Mouse (Mus musculus): ENCODE measurements around the gene Stox2. TPM values are rescaled to one million over a fixed set of nuclear protein-coding genes. Genes with fewer than 3 reads are reported as not detected.
A peak's percentile ranks its signal among the peaks of the same experiment; 100 is the strongest.

Stox2 gene
- polyA plus RNA-seq, 1 experiment from 2014 or later, result 16.4 TPM

DNA sequence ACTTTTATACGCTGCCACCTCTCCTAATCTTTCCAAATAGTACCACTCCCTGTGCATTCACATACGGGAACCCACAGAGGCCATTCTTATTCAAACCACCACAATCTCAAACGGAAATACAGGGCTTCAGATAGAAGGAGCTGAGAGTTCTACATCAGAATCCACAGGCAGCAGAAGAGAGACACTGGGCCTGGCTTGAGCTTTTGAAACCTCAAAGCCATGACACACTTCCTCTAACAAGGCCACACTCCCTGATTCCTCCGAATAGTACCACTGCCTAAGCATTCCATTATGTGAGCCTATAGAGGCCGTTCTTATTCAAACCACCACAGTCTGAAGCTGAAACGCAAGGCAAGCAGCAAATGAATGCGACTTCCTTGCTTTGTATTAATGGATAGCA lies 69.5 kb downstream of the Stox2 start:
- H3K9me3 ChIP-seq (ENCODE audit: control insufficient read depth, low read length), result no peaks in the 10 kb centered on the region
- no peak overlapping the region for H3K4me2 ChIP-seq (replicated peaks; ENCODE audit: low read depth, low read length)
- H3K4me1 ChIP-seq (ENCODE audit: control insufficient read depth, insufficient read depth, low read length), result no peaks in the 10 kb centered on the region
- H3K36me3 ChIP-seq (ENCODE audit: control insufficient read depth, insufficient read depth, low read length), result no peaks in the 10 kb centered on the region
- H3K9ac ChIP-seq (ENCODE audit: low read depth, low read length), result no peak overlapping the region
- WGBS, result 93% methylated on average over 7 of the region's 7 CpGs
- no peak overlapping the region for H3K4me3 ChIP-seq (ENCODE audit: low read length)
- H3K27me3 ChIP-seq (ENCODE audit: control insufficient read depth, insufficient read depth, low read length), result no peaks in the 10 kb centered on the region
- ATAC-seq (ENCODE audit: low FRiP score, low TSS enrichment), result no peak
- H3K27ac ChIP-seq (ENCODE audit: low read depth, low read length), result no peak overlapping the region

DNA sequence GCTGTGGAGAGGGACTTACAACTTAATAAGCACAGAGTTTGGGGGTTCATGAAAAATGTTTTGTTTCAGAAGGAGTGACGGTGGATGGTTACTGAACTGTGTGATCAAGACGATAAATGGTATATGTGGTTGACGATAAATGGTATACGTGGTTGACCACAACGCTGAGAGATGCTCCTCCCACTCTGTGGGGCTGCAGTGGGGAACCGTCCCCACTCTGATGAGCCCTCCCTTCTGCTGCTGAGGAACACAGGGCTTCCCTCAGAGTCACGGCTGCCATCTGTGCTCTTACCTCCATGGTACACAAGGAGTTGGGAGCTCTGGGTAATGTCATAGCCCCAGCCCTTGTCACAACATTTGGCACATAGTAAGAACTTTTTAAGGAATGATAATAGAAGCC lies 72.4 kb downstream of the Stox2 start:
- no peak overlapping the region for H3K27ac ChIP-seq (ENCODE audit: low read depth, low read length)
- no peak overlapping the region for H3K4me3 ChIP-seq (ENCODE audit: low read length)
- H3K9ac ChIP-seq (ENCODE audit: low read depth, low read length), result no peak overlapping the region
- ATAC-seq (ENCODE audit: low FRiP score, low TSS enrichment), result no peak
- no peaks in the 10 kb centered on the region for H3K9me3 ChIP-seq (ENCODE audit: control insufficient read depth, low read length)
- H3K36me3 ChIP-seq (ENCODE audit: control insufficient read depth, insufficient read depth, low read length), result no peaks in the 10 kb centered on the region
- no peaks in the 10 kb centered on the region for H3K27me3 ChIP-seq (ENCODE audit: control insufficient read depth, insufficient read depth, low read length)
- no peaks in the 10 kb centered on the region for H3K4me1 ChIP-seq (ENCODE audit: control insufficient read depth, insufficient read depth, low read length)
- no peak overlapping the region for H3K4me2 ChIP-seq (replicated peaks; ENCODE audit: low read depth, low read length)
- 91% methylated on average over 7 of the region's 7 CpGs for WGBS

DNA sequence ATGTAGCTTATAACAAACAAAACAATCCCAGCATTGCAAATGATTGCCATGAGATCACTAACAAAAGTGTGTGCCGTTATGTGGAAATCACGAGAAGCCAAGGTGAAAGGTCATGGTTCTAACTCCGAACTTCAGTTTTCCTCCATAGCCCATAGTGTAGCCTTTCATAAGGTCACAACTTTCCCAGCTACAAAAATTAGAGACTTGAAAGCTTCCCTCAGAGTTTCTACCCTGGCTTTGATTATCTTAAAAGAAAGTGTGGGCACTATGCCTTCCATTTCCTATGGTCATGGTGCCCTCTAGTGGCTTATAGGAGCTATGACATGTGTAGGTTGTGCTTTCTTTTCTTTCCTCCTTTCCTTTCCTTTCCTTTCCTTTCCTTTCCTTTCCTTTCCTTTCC lies 74.6 kb downstream of the Stox2 start:
- Histone ChIP-seq H3K27me3 (ENCODE audit: control insufficient read depth, insufficient read depth, low read length) (no peaks in the 10 kb centered on the region), H3K27ac (ENCODE audit: low read depth, low read length) (no peak overlapping the region), H3K4me1 (ENCODE audit: control insufficient read depth, insufficient read depth, low read length) (no peaks in the 10 kb centered on the region), H3K4me3 (ENCODE audit: low read length) (no peak overlapping the region), H3K4me2 (replicated peaks; ENCODE audit: low read depth, low read length) (no peak overlapping the region), H3K9me3 (ENCODE audit: control insufficient read depth, low read length) (no peaks in the 10 kb centered on the region), H3K36me3 (ENCODE audit: control insufficient read depth, insufficient read depth, low read length) (no peaks in the 10 kb centered on the region), H3K9ac (ENCODE audit: low read depth, low read length) (no peak overlapping the region)
- WGBS, result 59% methylated on average over 3 of the region's 3 CpGs
- ATAC-seq (ENCODE audit: low FRiP score, low TSS enrichment), result no peak

GRCm38 (mm10) chr8:47371081-47371480 lies 75.1 kb downstream of the Stox2 start:
- Histone ChIP-seq H3K9ac (ENCODE audit: low read depth, low read length) (no peak overlapping the region), H3K27me3 (ENCODE audit: control insufficient read depth, insufficient read depth, low read length) (no peaks in the 10 kb centered on the region), H3K4me2 (replicated peaks; ENCODE audit: low read depth, low read length) (no peak overlapping the region), H3K9me3 (ENCODE audit: control insufficient read depth, low read length) (no peaks in the 10 kb centered on the region), H3K4me1 (ENCODE audit: control insufficient read depth, insufficient read depth, low read length) (no peaks in the 10 kb centered on the region), H3K27ac (ENCODE audit: low read depth, low read length) (no peak overlapping the region), H3K36me3 (ENCODE audit: control insufficient read depth, insufficient read depth, low read length) (no peaks in the 10 kb centered on the region), H3K4me3 (ENCODE audit: low read length) (no peak overlapping the region)
- no peak for ATAC-seq (ENCODE audit: low FRiP score, low TSS enrichment)
- WGBS, result 89% methylated on average over 3 of the region's 3 CpGs

- peak; percentile 63; the same call in 1 of the 2 replicates for ATAC-seq (ENCODE audit: low FRiP score, low TSS enrichment)
- no peaks in the 10 kb centered on the region for H3K27me3 ChIP-seq (ENCODE audit: control insufficient read depth, insufficient read depth, low read length)
These were observed 75.6 kb downstream of the Stox2 start for GRCm38 (mm10) chr8:47370421-47371080.

DNA sequence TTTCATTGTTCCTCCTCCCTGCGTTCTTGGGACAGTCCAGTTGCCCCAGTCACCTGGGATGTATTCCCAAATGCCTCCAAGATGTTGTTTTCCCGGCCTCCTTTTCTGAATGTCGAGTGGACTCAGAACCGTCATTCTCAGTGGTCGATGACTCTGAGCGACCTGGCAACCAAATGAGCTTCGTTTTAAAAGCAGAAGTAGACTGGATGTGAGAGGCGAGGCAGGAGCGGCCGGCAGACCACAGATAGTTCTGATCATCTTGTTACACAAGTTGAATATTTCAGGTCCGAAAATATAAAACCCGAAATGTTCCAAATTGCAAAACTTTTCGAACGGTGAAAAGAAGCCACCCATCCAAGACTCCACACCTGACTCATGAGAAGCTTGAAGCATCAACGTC lies 76.2 kb downstream of the Stox2 start:
- Histone ChIP-seq H3K4me1 (ENCODE audit: control insufficient read depth, insufficient read depth, low read length) (no peaks in the 10 kb centered on the region), H3K36me3 (ENCODE audit: control insufficient read depth, insufficient read depth, low read length) (no peaks in the 10 kb centered on the region), H3K27me3 (ENCODE audit: control insufficient read depth, insufficient read depth, low read length) (no peaks in the 10 kb centered on the region), H3K4me2 (replicated peaks; ENCODE audit: low read depth, low read length) (no peak overlapping the region), H3K27ac (ENCODE audit: low read depth, low read length) (no peak overlapping the region), H3K9me3 (ENCODE audit: control insufficient read depth, low read length) (no peaks in the 10 kb centered on the region), H3K9ac (ENCODE audit: low read depth, low read length) (no peak overlapping the region), H3K4me3 (ENCODE audit: low read length) (no peak overlapping the region)
- WGBS, result 88% methylated on average over 15 of the region's 15 CpGs
- ATAC-seq (ENCODE audit: low FRiP score, low TSS enrichment), result no peak

More at GRCm38 (mm10) chr8:47370421-47371080, 75.6 kb downstream of the Stox2 start:
- no peak overlapping the region for H3K4me3 ChIP-seq (ENCODE audit: low read length)
- H3K9ac ChIP-seq (ENCODE audit: low read depth, low read length), result no peak overlapping the region
- no peaks in the 10 kb centered on the region for H3K4me1 ChIP-seq (ENCODE audit: control insufficient read depth, insufficient read depth, low read length)
- 24% methylated on average over 15 of the region's 15 CpGs for WGBS
- no peaks in the 10 kb centered on the region for H3K9me3 ChIP-seq (ENCODE audit: control insufficient read depth, low read length)
- H3K36me3 ChIP-seq (ENCODE audit: control insufficient read depth, insufficient read depth, low read length), result no peaks in the 10 kb centered on the region
- H3K4me2 ChIP-seq (replicated peaks; ENCODE audit: low read depth, low read length), result no peak overlapping the region
- no peak overlapping the region for H3K27ac ChIP-seq (ENCODE audit: low read depth, low read length)

DNA sequence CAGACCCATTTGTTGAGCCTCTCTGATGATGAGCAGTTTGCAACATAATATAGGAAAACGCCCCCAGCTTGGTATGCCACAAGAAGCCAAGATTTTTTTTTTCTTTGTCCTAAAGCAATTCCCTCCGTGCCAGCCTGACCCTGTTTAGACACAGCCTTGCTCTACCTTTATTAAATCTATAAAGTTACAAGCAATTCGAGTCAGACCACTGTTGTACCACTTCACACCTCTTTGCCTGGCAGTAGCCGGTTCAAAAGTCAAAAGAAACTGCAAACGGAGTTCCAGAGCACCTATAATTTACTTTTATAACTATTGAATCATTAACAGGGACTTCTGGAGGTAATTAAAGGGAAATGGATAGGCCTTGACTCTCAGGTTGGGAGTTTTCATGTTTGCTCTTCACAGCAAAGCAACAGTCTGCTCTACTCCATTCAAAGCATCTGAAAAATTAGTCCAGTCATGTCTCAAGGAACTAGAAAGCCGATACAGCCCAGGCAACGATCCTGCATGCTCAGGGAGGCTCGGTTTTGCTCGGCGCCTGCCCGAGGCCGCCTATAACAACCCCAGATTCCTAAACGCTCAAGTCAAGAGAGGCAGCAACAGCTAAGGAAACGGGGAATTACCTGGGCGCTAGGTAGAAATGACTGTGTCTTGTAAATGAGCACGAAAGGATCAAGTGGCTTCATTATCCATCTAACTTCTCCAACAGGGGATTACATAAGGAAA lies 77.0 kb downstream of the Stox2 start:
- Histone ChIP-seq H3K9ac (ENCODE audit: low read depth, low read length) (no peak overlapping the region), H3K27me3 (ENCODE audit: control insufficient read depth, insufficient read depth, low read length) (no peaks in the 10 kb centered on the region), H3K27ac (ENCODE audit: low read depth, low read length) (no peak overlapping the region), H3K4me2 (replicated peaks; ENCODE audit: low read depth, low read length) (no peak overlapping the region), H3K36me3 (ENCODE audit: control insufficient read depth, insufficient read depth, low read length) (no peaks in the 10 kb centered on the region), H3K4me1 (ENCODE audit: control insufficient read depth, insufficient read depth, low read length) (no peaks in the 10 kb centered on the region), H3K4me3 (ENCODE audit: low read length) (no peak overlapping the region), H3K9me3 (ENCODE audit: control insufficient read depth, low read length) (no peaks in the 10 kb centered on the region)
- ATAC-seq (ENCODE audit: low FRiP score, low TSS enrichment), result no peak
- WGBS, result 45% methylated on average over 16 of the region's 16 CpGs

GRCm38 (mm10) chr8:47367029-47367428 lies 79.1 kb downstream of the Stox2 start:
- no peak overlapping the region for H3K9ac ChIP-seq (ENCODE audit: low read depth, low read length)
- H3K4me1 ChIP-seq (ENCODE audit: control insufficient read depth, insufficient read depth, low read length), result no peaks in the 10 kb centered on the region
- H3K4me2 ChIP-seq (replicated peaks; ENCODE audit: low read depth, low read length), result no peak overlapping the region
- no peak overlapping the region for H3K27ac ChIP-seq (ENCODE audit: low read depth, low read length)
- no peak overlapping the region for H3K4me3 ChIP-seq (ENCODE audit: low read length)
- no peak for ATAC-seq (ENCODE audit: low FRiP score, low TSS enrichment)
- no peaks in the 10 kb centered on the region for H3K9me3 ChIP-seq (ENCODE audit: control insufficient read depth, low read length)
- 80% methylated on average over 6 of the region's 6 CpGs for WGBS
- H3K27me3 ChIP-seq (ENCODE audit: control insufficient read depth, insufficient read depth, low read length), result no peaks in the 10 kb centered on the region
- H3K36me3 ChIP-seq (ENCODE audit: control insufficient read depth, insufficient read depth, low read length), result no peaks in the 10 kb centered on the region

GRCm38 (mm10) chr8:47363271-47363670 lies 82.9 kb downstream of the Stox2 start:
- H3K4me3 ChIP-seq (ENCODE audit: low read length), result no peak overlapping the region
- ATAC-seq (ENCODE audit: low FRiP score, low TSS enrichment), result no peak
- no peak overlapping the region for H3K4me2 ChIP-seq (replicated peaks; ENCODE audit: low read depth, low read length)
- no peaks in the 10 kb centered on the region for H3K9me3 ChIP-seq (ENCODE audit: control insufficient read depth, low read length)
- no peaks in the 10 kb centered on the region for H3K4me1 ChIP-seq (ENCODE audit: control insufficient read depth, insufficient read depth, low read length)
- H3K36me3 ChIP-seq (ENCODE audit: control insufficient read depth, insufficient read depth, low read length), result no peaks in the 10 kb centered on the region
- no peak overlapping the region for H3K9ac ChIP-seq (ENCODE audit: low read depth, low read length)
- H3K27ac ChIP-seq (ENCODE audit: low read depth, low read length), result no peak overlapping the region
- no peaks in the 10 kb centered on the region for H3K27me3 ChIP-seq (ENCODE audit: control insufficient read depth, insufficient read depth, low read length)
- 22% methylated on average over 8 of the region's 8 CpGs for WGBS

Measured in kidney, embryonic 14.5 days (tissue).